Mouse (Mus musculus) ES-Bruce4 (cell line): ENCODE measurements around the gene Calcb. TPM values are rescaled to one million over a fixed set of nuclear protein-coding genes. Genes with fewer than 3 reads are reported as not detected.

Source experiments
- H3K27ac ChIP-seq: 2 replicates; pipeline ENCODE4 v1.5.1; 2012; ENCODE audit warnings: low read length, inconsistent platforms; ENCODE audit not compliant: insufficient read depth
- H3K27me3 ChIP-seq: 2 replicates; pipeline ENCODE4 v1.6.1; 2012; ENCODE audit warnings: mild to moderate bottlenecking, low read length, inconsistent platforms; ENCODE audit not compliant: control insufficient read depth, poor library complexity, insufficient read depth, severe bottlenecking
- H3K36me3 ChIP-seq: 2 replicates; pipeline ENCODE4 v1.6.1; 2012; ENCODE audit warnings: inconsistent platforms, mild to moderate bottlenecking, low read length, moderate library complexity; ENCODE audit not compliant: control insufficient read depth, poor library complexity, insufficient read depth, severe bottlenecking
- H3K4me1 ChIP-seq: one replicate; pipeline ENCODE4 v1.8.1; 2011; ENCODE audit warnings: low read length; ENCODE audit not compliant: control insufficient read depth, insufficient read depth
- H3K4me3 ChIP-seq: 2 replicates; pipeline ENCODE4 v1.5.1; 2011; ENCODE audit warnings: low read depth, mild to moderate bottlenecking, low read length
- H3K9ac ChIP-seq: 2 replicates; pipeline ENCODE4 v1.6.1; 2012; ENCODE audit warnings: low read depth, mild to moderate bottlenecking, inconsistent platforms; ENCODE audit not compliant: poor library complexity, severe bottlenecking
- H3K9me3 ChIP-seq: replicated peaks from 2 replicates; pipeline ENCODE4 v1.6.1; 2012; ENCODE audit warnings: mild to moderate bottlenecking, low read length, inconsistent platforms; ENCODE audit not compliant: control insufficient read depth, poor library complexity, insufficient read depth, severe bottlenecking
- CTCF ChIP-seq: IDR thresholded peaks from one replicate; pipeline ENCODE4 v1.8.1; 2011; ENCODE audit warnings: low read depth, low read length
- EP300 ChIP-seq: IDR thresholded peaks from 2 replicates; pipeline ENCODE4 v1.6.1; 2011; ENCODE audit warnings: low read depth, low read length; ENCODE audit not compliant: insufficient read depth
- POLR2A ChIP-seq: IDR thresholded peaks from one replicate; pipeline ENCODE4 v1.8.1; 2011; ENCODE audit warnings: low read length; ENCODE audit not compliant: insufficient read depth
- polyA plus RNA-seq: library from polyadenylated mRNA; stranded (reverse); fragments of >200 nt; gene quantifications from 2 replicates; pipeline ENCODE4 v1.2.4, GENCODE M21; 2011; ENCODE audit warnings: low read depth; ENCODE audit not compliant: missing spikeins, insufficient read depth, insufficient read length

Gene Calcb
- polyA plus RNA-seq, 1 experiment, result not detected

DNA sequence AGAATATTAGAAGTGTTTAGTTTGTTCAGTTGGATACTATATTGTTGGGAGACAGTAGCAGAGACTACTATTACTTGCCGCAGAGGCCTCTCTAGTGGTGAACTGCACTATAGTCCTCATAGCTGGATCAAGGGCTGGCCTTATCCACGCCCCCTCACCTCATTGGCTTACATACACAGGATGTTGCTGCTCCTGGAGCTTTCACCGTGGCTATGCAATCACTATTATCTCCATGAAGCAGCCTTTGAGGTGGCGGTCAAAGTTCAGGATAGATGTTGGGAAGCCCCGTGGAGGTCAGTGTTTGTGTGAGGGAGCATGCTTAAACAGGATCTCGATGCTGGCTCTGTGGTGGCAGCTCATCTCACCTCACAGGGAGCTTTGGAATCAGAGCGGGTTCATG is 53.4 kb downstream of the Calcb start:
- no peak overlapping the region for H3K4me3 ChIP-seq
- H3K9ac ChIP-seq, result no peak overlapping the region
- H3K4me1 ChIP-seq, result no peaks in the 10 kb centered on the region
- no peaks in the 10 kb centered on the region for H3K9me3 ChIP-seq
- H3K27ac ChIP-seq, result no peak overlapping the region
- no peak for TF ChIP-seq CTCF
- no peak for TF ChIP-seq POLR2A
- no peak for TF ChIP-seq EP300
- H3K36me3 ChIP-seq, result no peaks in the 10 kb centered on the region
- no peaks in the 10 kb centered on the region; the same call in 1 of the 2 replicates for H3K27me3 ChIP-seq

Other genes starting within 250 kb of the Calcb start
- gene Cyp2r1, start 155.7 kb upstream of the Calcb start, polyA plus RNA-seq, result 0.46 and 1.0 TPM in 2 replicates
- 10.0 and 11.1 TPM in 2 replicates for gene Calca, start 82.3 kb upstream of the Calcb start, polyA plus RNA-seq
- not detected in 2 replicates for gene Insc, start 25.1 kb downstream of the Calcb start, polyA plus RNA-seq